Mouse (Mus musculus) gastrocnemius, postnatal 10 days (tissue): ENCODE data around the gene Men1. TPM values are rescaled to one million over a fixed set of nuclear protein-coding genes. Genes with fewer than 3 reads are reported as not detected.

Experiments used
- microRNA-seq, 2 experiments: library from miRNA; unstranded; fragments of <30 nt; microRNA quantifications; one replicate each; pipeline ENCODE4 v1.2.0; 2021
- total RNA-seq, 2 experiments: library from RNA; stranded (reverse); gene quantifications; 2 replicates each; pipeline ENCODE4 v1.2.3; 2021

The Men1 gene
- total RNA-seq, 2 experiments from 2014 or later: 11.3 to 12.9 TPM

Small RNA genes within 50 kb of the gene (microRNA-seq; reads per million reads assigned to microRNA genes)
- gene Mir6989: 0 to 0.25 reads per million in 2 experiments

Other genes with a start within 250 kb of the Men1 start
- gene Cdca5, start 250.0 kb upstream of the Men1 start, total RNA-seq: 1 to 10 TPM; 3.5 to 4.1 TPM
- gene AC131692.1, start 240.6 kb upstream of the Men1 start, total RNA-seq: under 1 TPM in 1 of 2 experiments, not detected in 1; 0.59 TPM
- gene Naaladl1, start 229.2 kb upstream of the Men1 start, total RNA-seq: under 1 TPM in 1 of 2 experiments, not detected in 1; 0.09 TPM
- gene Sac3d1, start 216.3 kb upstream of the Men1 start, total RNA-seq: 10 to 100 TPM; 12.4 to 13.9 TPM
- gene Snx15, start 206.7 kb upstream of the Men1 start, total RNA-seq: 10 to 100 TPM; 12.0 to 14.6 TPM
- under 1 TPM; 0.23 to 0.41 TPM for gene Batf2, start 194.0 kb upstream of the Men1 start, total RNA-seq
- gene Arl2, start 193.4 kb upstream of the Men1 start, total RNA-seq: 10 to 100 TPM; 56.4 to 65.4 TPM
- not detected for gene Majin, start 150.6 kb upstream of the Men1 start, total RNA-seq
- gene Gpha2, start 108.6 kb upstream of the Men1 start, total RNA-seq: not detected
- gene Ppp2r5b, start 99.1 kb upstream of the Men1 start, total RNA-seq: 10 to 100 TPM; 24.3 to 25.4 TPM
- 10 to 100 TPM; 13.2 to 15.0 TPM for gene Atg2a, start 93.3 kb upstream of the Men1 start, total RNA-seq
- gene Ehd1, start 58.3 kb upstream of the Men1 start, total RNA-seq: 10 to 100 TPM; 54.0 to 64.8 TPM
- gene Cdc42bpg, start 28.5 kb upstream of the Men1 start, total RNA-seq: 1 to 10 TPM; 4.2 to 4.5 TPM
- 10 to 100 TPM; 11.9 to 19.3 TPM for gene Map4k2, start 6.2 kb downstream of the Men1 start, total RNA-seq
- gene Sf1, start 28.7 kb downstream of the Men1 start, total RNA-seq: 100 to 1,000 TPM in 1 of 2 experiments, 10 to 100 TPM in 1; 88.6 to 123 TPM
- gene Pygm, start 49.4 kb downstream of the Men1 start, total RNA-seq: 1,000 to 10,000 TPM; 3,066 to 3,425 TPM
- 10 to 100 TPM; 30.5 to 31.4 TPM for gene Rasgrp2, start 64.4 kb downstream of the Men1 start, total RNA-seq
- 1 to 10 TPM; 3.1 to 3.3 TPM for gene Nrxn2, start 83.8 kb downstream of the Men1 start, total RNA-seq
- not detected for gene Slc22a12, start 208.1 kb downstream of the Men1 start, total RNA-seq